Mouse (Mus musculus): ENCODE measurements around the gene Gstp1. TPM values are rescaled to one million over a fixed set of nuclear protein-coding genes. Genes with fewer than 3 reads are reported as not detected.
"Not testable (repeated sequence)": the region's sequence is repeated elsewhere in the genome, so short reads cannot be mapped to it uniquely, and the experiment has no call there.

The Gstp1 gene
- polyA plus RNA-seq, 1 experiment, result 863 TPM

DNA sequence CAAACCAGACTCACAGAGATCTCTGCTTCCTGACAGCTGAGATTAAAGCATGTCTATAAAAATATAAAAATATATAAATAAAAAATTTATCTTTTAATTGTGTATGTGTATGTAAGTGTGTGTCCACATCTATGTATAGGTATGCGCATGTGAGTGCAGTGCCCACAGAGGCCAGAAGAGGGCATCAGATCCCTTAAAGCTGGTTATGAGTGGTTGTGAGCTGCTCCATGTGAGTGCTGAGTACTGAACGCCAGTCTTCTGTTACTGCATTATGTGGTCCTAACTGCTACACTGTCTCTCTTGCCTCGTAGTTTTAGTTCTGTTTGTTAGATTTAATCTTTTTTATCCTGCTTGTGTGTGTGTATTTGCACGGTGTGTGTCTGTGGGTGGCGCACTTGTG is 13.2 kb upstream of the Gstp1 start:
- Histone ChIP-seq H3K36me3 (ENCODE audit: control insufficient read depth, insufficient read depth) (no peaks in the 10 kb centered on the region), H3K79me2 (ENCODE audit: control insufficient read depth, insufficient read depth) (no peaks in the 10 kb centered on the region), H3K27me3 (ENCODE audit: control insufficient read depth, insufficient read depth, insufficient read length) (no peaks in the 10 kb centered on the region), H3K79me3 (ENCODE audit: low read depth) (no peaks in the 10 kb centered on the region), H3K4me3 (ENCODE audit: insufficient read depth, poor library complexity, severe bottlenecking) (no peak overlapping the region), H3ac (ENCODE audit: control insufficient read depth, insufficient read length, low read depth) (no peak overlapping the region)
- TF ChIP-seq USF1 (IDR thresholded peaks at IDR 0.05; ENCODE audit: low read depth) (no peak), CEBPB (IDR thresholded peaks at IDR 0.05; ENCODE audit: low read depth) (no peak), FOSL1 (IDR thresholded peaks at IDR 0.05; ENCODE audit: insufficient read depth, low read length, poor library complexity, severe bottlenecking) (no peak)

GRCm38 (mm10) chr19:4049069-4049468 is 11.3 kb upstream of the Gstp1 start:
- not testable (repeated sequence) for H3K36me3 ChIP-seq (ENCODE audit: control insufficient read depth, insufficient read depth); H3K79me2 ChIP-seq (ENCODE audit: control insufficient read depth, insufficient read depth); H3K4me3 ChIP-seq (ENCODE audit: insufficient read depth, poor library complexity, severe bottlenecking); H3K79me3 ChIP-seq (ENCODE audit: low read depth); H3K27me3 ChIP-seq (ENCODE audit: control insufficient read depth, insufficient read depth, insufficient read length); H3ac ChIP-seq (ENCODE audit: control insufficient read depth, insufficient read length, low read depth)

DNA sequence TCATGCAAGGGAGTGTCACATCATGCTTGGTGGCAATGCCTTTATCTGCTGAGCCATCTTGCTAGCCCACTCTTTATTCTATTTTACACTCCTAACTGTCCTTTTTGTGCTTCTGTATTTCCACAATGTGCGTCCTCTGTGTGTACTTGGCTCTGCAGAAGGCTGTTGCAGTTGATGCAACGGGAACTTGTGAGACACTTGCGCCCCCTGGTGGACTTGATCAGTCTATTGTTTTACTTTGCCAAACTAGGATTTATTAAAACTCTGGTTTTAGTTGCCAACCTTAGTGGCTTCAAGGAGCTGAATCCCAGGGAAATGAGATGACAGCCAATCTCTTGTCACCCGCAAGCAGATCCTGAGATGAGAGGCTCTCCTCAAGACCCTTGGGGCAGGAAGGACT is 10.1 kb upstream of the Gstp1 start:
- Histone ChIP-seq H3ac (ENCODE audit: control insufficient read depth, insufficient read length, low read depth) (no peak overlapping the region), H3K79me3 (ENCODE audit: low read depth) (no peaks in the 10 kb centered on the region), H3K4me3 (ENCODE audit: insufficient read depth, poor library complexity, severe bottlenecking) (no peak overlapping the region), H3K36me3 (ENCODE audit: control insufficient read depth, insufficient read depth) (no peaks in the 10 kb centered on the region), H3K27me3 (ENCODE audit: control insufficient read depth, insufficient read depth, insufficient read length) (no peaks in the 10 kb centered on the region), H3K79me2 (ENCODE audit: control insufficient read depth, insufficient read depth) (no peaks in the 10 kb centered on the region)
- no peak for TF ChIP-seq MYOD1 (IDR thresholded peaks at IDR 0.05; ENCODE audit: control insufficient read depth, insufficient read length, low read depth)
- TF ChIP-seq CTCF (IDR thresholded peaks at IDR 0.05; ENCODE audit: control insufficient read depth, insufficient read depth, insufficient read length), result no peak
- TF ChIP-seq USF1 (IDR thresholded peaks at IDR 0.05; ENCODE audit: low read depth), result no peak
- TF ChIP-seq MAX (IDR thresholded peaks at IDR 0.05), result no peak
- no peak for TF ChIP-seq CEBPB (IDR thresholded peaks at IDR 0.05; ENCODE audit: low read depth)
- TF ChIP-seq FOSL1 (IDR thresholded peaks at IDR 0.05; ENCODE audit: insufficient read depth, low read length, poor library complexity, severe bottlenecking), result no peak
- TF ChIP-seq MYOG (IDR thresholded peaks at IDR 0.05; ENCODE audit: control insufficient read depth, extremely low read depth, insufficient read length), result no peak

DNA sequence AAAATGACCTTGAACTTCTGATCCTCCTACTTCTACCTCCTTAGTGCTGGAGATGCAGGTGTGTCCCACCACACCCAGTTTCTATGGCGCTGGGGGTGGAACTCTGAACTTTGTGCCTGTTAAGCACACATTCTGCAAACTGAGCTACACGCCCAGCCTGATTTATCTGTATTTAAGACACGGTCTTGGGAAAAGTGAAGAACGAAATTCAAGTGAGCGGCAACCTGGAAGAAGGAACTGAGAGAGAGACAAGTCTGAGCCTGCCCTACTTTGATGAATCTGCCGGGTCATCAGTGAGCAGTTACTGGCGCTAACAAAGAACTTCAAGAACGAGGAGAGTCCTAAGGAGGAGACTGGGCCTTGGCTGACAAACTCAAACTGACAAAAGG is 9.1 kb upstream of the Gstp1 start:
- TF ChIP-seq MAX (IDR thresholded peaks at IDR 0.05) (no peak), MYOD1 (IDR thresholded peaks at IDR 0.05; ENCODE audit: control insufficient read depth, insufficient read length, low read depth) (no peak), CTCF (IDR thresholded peaks at IDR 0.05; ENCODE audit: control insufficient read depth, insufficient read depth, insufficient read length) (no peak), USF1 (IDR thresholded peaks at IDR 0.05; ENCODE audit: low read depth) (no peak), CEBPB (IDR thresholded peaks at IDR 0.05; ENCODE audit: low read depth) (no peak), MYOG (IDR thresholded peaks at IDR 0.05; ENCODE audit: control insufficient read depth, extremely low read depth, insufficient read length) (no peak), FOSL1 (IDR thresholded peaks at IDR 0.05; ENCODE audit: insufficient read depth, low read length, poor library complexity, severe bottlenecking) (no peak)
- no peaks in the 10 kb centered on the region for H3K27me3 ChIP-seq (ENCODE audit: control insufficient read depth, insufficient read depth, insufficient read length)
- no peak overlapping the region for H3K4me3 ChIP-seq (ENCODE audit: insufficient read depth, poor library complexity, severe bottlenecking)
- H3K79me2 ChIP-seq (ENCODE audit: control insufficient read depth, insufficient read depth), result no peaks in the 10 kb centered on the region
- no peaks in the 10 kb centered on the region for H3K36me3 ChIP-seq (ENCODE audit: control insufficient read depth, insufficient read depth)
- no peak overlapping the region for H3ac ChIP-seq (ENCODE audit: control insufficient read depth, insufficient read length, low read depth)
- H3K79me3 ChIP-seq (ENCODE audit: low read depth), result no peaks in the 10 kb centered on the region

- H3ac ChIP-seq (ENCODE audit: control insufficient read depth, insufficient read length, low read depth), result no peak within 1 kb of the TSS
- no peaks in the 10 kb centered on the region for H3K79me3 ChIP-seq (ENCODE audit: low read depth)
- no peaks in the 10 kb centered on the region for H3K36me3 ChIP-seq (ENCODE audit: control insufficient read depth, insufficient read depth)
- no peaks in the 10 kb centered on the region for H3K79me2 ChIP-seq (ENCODE audit: control insufficient read depth, insufficient read depth)
- TF ChIP-seq FOSL1 (IDR thresholded peaks at IDR 0.05; ENCODE audit: insufficient read depth, low read length, poor library complexity, severe bottlenecking) (no peak), MYOD1 (IDR thresholded peaks at IDR 0.05; ENCODE audit: control insufficient read depth, insufficient read length, low read depth) (peak; percentile 24), CEBPB (IDR thresholded peaks at IDR 0.05; ENCODE audit: low read depth) (peak; percentile 19), CTCF (IDR thresholded peaks at IDR 0.05; ENCODE audit: control insufficient read depth, insufficient read depth, insufficient read length) (no peak)
- no peaks in the 10 kb centered on the region for H3K27me3 ChIP-seq (ENCODE audit: control insufficient read depth, insufficient read depth, insufficient read length)
- no peak within 1 kb of the TSS for H3K4me3 ChIP-seq (ENCODE audit: insufficient read depth, poor library complexity, severe bottlenecking)
Observed at GRCm38 (mm10) chr19:4045966-4046865, 8.4 kb upstream of the Gstp1 start, which contains the start of gene Gstp2. TSS of gene Gstp2 (minus strand) at chr19:4046023.

GRCm38 (mm10) chr19:4044109-4044508 is 6.3 kb upstream of the Gstp1 start:
- not testable (repeated sequence) for H3K79me2 ChIP-seq (ENCODE audit: control insufficient read depth, insufficient read depth); H3ac ChIP-seq (ENCODE audit: control insufficient read depth, insufficient read length, low read depth); H3K36me3 ChIP-seq (ENCODE audit: control insufficient read depth, insufficient read depth); H3K4me3 ChIP-seq (ENCODE audit: insufficient read depth, poor library complexity, severe bottlenecking); H3K27me3 ChIP-seq (ENCODE audit: control insufficient read depth, insufficient read depth, insufficient read length); H3K79me3 ChIP-seq (ENCODE audit: low read depth)
